Mouse (Mus musculus): ENCODE measurements at regions not wholly inside any gene's neighbourhood (a gene's known extent, or its start where the extent isn't known, plus 50 kb on each side); places are given as distances from the start of the nearest gene placed in this dataset.
"Not testable (repeated sequence)": the region's sequence is repeated elsewhere in the genome, so short reads cannot be mapped to it uniquely, and the experiment has no call there.

GRCm38 (mm10) chr16:30679493-30679811, 79.9 kb downstream of the Fam43a start:
- no peak for ATAC-seq (replicated peaks; ENCODE audit: low FRiP score, low TSS enrichment, poor library complexity, severe bottlenecking)

GRCm38 (mm10) chr16:30681421-30681820, 81.9 kb downstream of the Fam43a start:
- no peak for ATAC-seq (replicated peaks; ENCODE audit: low FRiP score, low TSS enrichment, poor library complexity, severe bottlenecking)

GRCm38 (mm10) chr16:30683986-30684385, 84.5 kb downstream of the Fam43a start:
- no peak for ATAC-seq (replicated peaks; ENCODE audit: low FRiP score, low TSS enrichment, poor library complexity, severe bottlenecking)

- ATAC-seq (replicated peaks; ENCODE audit: low FRiP score, low TSS enrichment, poor library complexity, severe bottlenecking): no peak
These were observed 87.0 kb downstream of the Fam43a start for GRCm38 (mm10) chr16:30686536-30686935.

- no peak for ATAC-seq (replicated peaks; ENCODE audit: low FRiP score, low TSS enrichment, poor library complexity, severe bottlenecking)
These were observed 87.7 kb downstream of the Fam43a start for GRCm38 (mm10) chr16:30687225-30687624.

- no peak for ATAC-seq (replicated peaks; ENCODE audit: low FRiP score, low TSS enrichment, poor library complexity, severe bottlenecking)
These were observed 88.2 kb downstream of the Fam43a start for GRCm38 (mm10) chr16:30687682-30688081.

GRCm38 (mm10) chr16:30690531-30690930, 91.0 kb downstream of the Fam43a start:
- no peak for ATAC-seq (replicated peaks; ENCODE audit: low FRiP score, low TSS enrichment, poor library complexity, severe bottlenecking)

GRCm38 (mm10) chr16:30691964-30692363, 92.4 kb downstream of the Fam43a start:
- ATAC-seq (replicated peaks; ENCODE audit: low FRiP score, low TSS enrichment, poor library complexity, severe bottlenecking): peak; percentile 47

- no peak for ATAC-seq (replicated peaks; ENCODE audit: low FRiP score, low TSS enrichment, poor library complexity, severe bottlenecking)
These were observed 93.1 kb downstream of the Fam43a start for GRCm38 (mm10) chr16:30692541-30693141.

GRCm38 (mm10) chr16:30693206-30693605, 93.7 kb downstream of the Fam43a start:
- ATAC-seq (replicated peaks; ENCODE audit: low FRiP score, low TSS enrichment, poor library complexity, severe bottlenecking): no peak

- ATAC-seq (replicated peaks; ENCODE audit: low FRiP score, low TSS enrichment, poor library complexity, severe bottlenecking): no peak
These were observed 94.5 kb downstream of the Fam43a start for GRCm38 (mm10) chr16:30693839-30694527.

GRCm38 (mm10) chr16:30695691-30696090, 96.2 kb downstream of the Fam43a start:
- no peak for ATAC-seq (replicated peaks; ENCODE audit: low FRiP score, low TSS enrichment, poor library complexity, severe bottlenecking)

GRCm38 (mm10) chr16:30697209-30697608, 97.7 kb downstream of the Fam43a start:
- no peak for ATAC-seq (replicated peaks; ENCODE audit: low FRiP score, low TSS enrichment, poor library complexity, severe bottlenecking)

- no peak for ATAC-seq (replicated peaks; ENCODE audit: low FRiP score, low TSS enrichment, poor library complexity, severe bottlenecking)
These were observed 98.3 kb downstream of the Fam43a start for GRCm38 (mm10) chr16:30697806-30698205.

- ATAC-seq (replicated peaks; ENCODE audit: low FRiP score, low TSS enrichment, poor library complexity, severe bottlenecking): no peak
These were observed 104.3 kb downstream of the Fam43a start for GRCm38 (mm10) chr16:30703831-30704230.

GRCm38 (mm10) chr16:30709501-30709900, 110.0 kb downstream of the Fam43a start:
- no peak for ATAC-seq (replicated peaks; ENCODE audit: low FRiP score, low TSS enrichment, poor library complexity, severe bottlenecking)

GRCm38 (mm10) chr16:30709975-30710374, 110.5 kb downstream of the Fam43a start:
- no peak for ATAC-seq (replicated peaks; ENCODE audit: low FRiP score, low TSS enrichment, poor library complexity, severe bottlenecking)

GRCm38 (mm10) chr16:30712570-30712969, 113.0 kb downstream of the Fam43a start:
- ATAC-seq (replicated peaks; ENCODE audit: low FRiP score, low TSS enrichment, poor library complexity, severe bottlenecking): no peak

- ATAC-seq (replicated peaks; ENCODE audit: low FRiP score, low TSS enrichment, poor library complexity, severe bottlenecking): not testable (repeated sequence)
These were observed 118.1 kb downstream of the Fam43a start for GRCm38 (mm10) chr16:30717577-30717976.

- no peak for ATAC-seq (replicated peaks; ENCODE audit: low FRiP score, low TSS enrichment, poor library complexity, severe bottlenecking)
These were observed 121.3 kb downstream of the Fam43a start for GRCm38 (mm10) chr16:30720791-30721190.

- no peak for ATAC-seq (replicated peaks; ENCODE audit: low FRiP score, low TSS enrichment, poor library complexity, severe bottlenecking)
These were observed 121.7 kb downstream of the Fam43a start for GRCm38 (mm10) chr16:30721223-30721622.
